Mouse (Mus musculus) stomach, postnatal 0 days (tissue): ENCODE measurements around the gene Efcab9.

Experiments
- CTCF ChIP-seq: IDR thresholded peaks from 2 replicates; pipeline ENCODE4 v1.5.1; 2016; ENCODE audit warnings: antibody characterized with exemption, low read depth, mild to moderate bottlenecking, moderate library complexity
- EP300 ChIP-seq: optimal IDR thresholded peaks from 2 replicates; pipeline ENCODE3; 2016; ENCODE audit warnings: antibody characterized with exemption

DNA sequence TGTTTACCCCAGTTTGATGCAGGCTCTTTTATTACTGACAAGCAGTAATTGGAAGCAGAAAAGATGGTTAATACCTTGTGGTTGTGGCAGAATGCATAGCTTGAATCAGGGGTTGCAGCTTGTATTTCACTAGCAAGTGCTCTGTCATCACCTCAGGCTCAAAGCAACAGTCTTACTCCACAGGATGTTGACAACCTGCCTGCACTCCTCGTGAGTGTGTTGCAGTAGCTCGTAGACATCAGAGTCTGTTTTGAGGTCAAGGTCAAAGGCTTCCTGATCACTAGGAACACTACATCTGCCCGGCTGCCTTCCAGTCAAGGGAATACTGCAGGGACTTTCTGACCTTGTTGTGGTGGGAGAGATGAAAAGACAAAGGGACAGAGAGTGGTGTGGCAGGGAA, 45.3 kb downstream of the Efcab9 start:
- TF ChIP-seq CTCF (no peak), EP300 (no peak)
